Mouse (Mus musculus) forelimb bud, embryonic 11.5 days (tissue): ENCODE results near the gene Neurod1.

Experiments used
- DNase-seq: peaks from one replicate; pipeline ENCODE4 v3.0.0-alpha.2; 2012; ENCODE audit warnings: low read depth, low spot score

Gene Neurod1

DNA sequence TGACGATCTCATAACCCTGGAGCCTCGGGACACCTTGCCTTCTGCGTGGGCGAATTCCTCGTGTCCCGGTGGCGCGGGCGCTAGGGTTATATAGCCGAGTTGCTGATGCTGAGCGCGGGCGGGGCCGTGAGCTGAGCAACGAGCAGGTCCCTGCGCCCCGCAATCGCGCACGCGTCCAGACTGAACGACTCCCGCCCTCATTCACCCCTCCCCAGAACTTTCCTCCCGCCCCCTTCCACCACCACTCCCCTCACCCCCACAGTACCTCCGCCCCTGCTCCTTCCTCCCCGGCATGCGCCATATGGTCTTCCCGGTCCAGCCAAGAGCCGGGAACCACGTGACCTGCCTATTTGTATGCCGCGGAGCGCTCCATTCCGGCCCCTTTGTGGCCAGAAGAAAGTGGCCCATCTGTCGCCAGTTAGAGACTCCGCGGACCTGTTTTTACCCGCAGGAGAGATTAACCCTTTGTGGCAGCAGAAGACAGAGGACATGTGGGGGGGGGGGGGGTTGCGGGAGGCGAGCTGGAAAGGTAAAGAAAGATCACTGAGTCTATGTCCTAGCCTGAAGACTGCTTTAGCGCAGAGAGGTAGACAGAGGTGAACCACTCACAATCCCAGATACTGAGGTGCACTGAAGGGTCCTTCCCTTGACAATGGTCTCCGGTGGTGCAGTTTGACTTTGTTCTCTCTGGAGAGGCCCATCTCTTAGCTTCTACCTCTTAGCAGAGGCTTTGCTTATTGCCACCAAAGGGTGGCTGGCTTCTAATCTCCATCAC lies at the start of gene Neurod1, which contains the start of gene Cerkl:
Neurod1 (minus strand) TSS at position 177 of the 775 bp plus-strand sequence.
Cerkl (minus strand) TSS at position 211 of the 775 bp plus-strand sequence.
- DNase-seq, result peak; percentile 53

DNA sequence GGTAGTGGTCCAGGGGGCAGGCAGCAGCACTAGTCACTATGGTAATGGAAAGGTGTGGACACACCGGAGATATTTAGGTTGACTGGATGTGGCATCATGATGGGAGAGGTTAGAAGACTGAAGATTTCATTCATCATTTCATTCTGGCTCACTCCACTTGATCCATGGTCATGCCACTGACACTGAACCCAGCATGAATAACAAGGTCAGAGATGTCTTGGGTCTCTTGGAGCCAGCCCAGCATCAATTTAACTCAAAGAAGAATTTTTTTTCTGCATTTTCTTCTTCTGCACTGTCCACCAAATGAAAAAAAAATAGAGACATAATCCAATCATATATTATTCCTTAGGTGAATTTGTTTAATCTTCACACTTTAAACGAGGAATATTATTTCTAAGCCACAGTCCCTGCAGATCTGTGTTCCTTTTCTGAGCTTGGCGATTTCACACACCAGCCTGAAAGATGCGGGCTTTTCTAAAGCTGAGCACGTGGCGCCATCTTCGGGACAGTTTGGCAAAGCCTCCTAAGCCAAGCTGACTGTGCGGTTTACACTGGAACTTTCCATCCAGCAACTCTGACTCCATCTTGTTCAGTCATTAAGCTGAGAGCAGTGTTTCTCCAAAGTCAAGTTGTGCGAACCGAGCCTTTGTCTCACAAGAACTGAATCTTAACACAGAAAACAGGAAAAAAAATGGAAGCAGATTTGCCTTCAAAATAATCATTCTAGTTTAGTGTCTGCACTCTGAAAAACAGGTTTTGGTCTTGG lies 42.6 kb upstream of the Neurod1 start:
- DNase-seq, result peak; percentile 74

DNA sequence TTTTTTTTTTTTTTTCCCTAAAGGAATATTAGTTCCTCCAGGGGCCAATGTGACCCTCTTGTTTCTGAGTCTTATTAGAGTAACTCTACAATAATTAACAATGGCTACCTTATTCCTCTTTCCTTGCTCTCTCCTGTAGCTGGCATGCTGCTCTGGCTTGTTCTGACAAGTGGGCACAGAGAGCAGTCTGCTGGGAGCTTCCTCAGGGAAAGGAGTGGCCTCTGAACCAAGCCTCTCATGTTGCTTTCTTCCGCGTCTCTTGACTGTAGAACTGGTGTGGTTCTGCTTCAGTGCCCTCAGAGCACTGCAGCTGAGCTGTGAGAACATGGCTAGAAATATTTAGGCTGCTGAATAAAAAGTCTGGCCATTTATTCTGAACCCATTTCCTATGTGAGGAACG lies 28.6 kb upstream of the Neurod1 start:
- DNase-seq, result no peak

DNA sequence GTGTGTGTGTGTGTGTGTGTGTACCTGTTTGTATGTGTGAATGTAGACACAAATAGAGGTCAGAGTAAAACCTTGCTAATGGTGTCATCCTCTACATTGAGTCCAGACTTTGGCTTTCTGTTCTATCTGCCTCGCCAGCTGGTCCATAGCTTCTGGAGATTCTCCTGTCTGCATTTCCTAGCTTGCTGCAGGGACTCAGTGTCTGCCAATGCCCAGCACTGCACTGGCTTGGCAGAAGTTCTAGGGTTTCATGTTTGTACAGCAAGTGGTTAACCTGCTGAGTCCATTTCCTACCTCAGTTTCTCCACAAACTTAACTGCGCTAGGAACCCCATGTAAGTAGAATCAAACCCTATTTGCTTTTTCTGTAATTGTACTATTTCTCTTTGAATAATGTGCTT lies 26.0 kb upstream of the Neurod1 start:
- DNase-seq, result no peak

DNA sequence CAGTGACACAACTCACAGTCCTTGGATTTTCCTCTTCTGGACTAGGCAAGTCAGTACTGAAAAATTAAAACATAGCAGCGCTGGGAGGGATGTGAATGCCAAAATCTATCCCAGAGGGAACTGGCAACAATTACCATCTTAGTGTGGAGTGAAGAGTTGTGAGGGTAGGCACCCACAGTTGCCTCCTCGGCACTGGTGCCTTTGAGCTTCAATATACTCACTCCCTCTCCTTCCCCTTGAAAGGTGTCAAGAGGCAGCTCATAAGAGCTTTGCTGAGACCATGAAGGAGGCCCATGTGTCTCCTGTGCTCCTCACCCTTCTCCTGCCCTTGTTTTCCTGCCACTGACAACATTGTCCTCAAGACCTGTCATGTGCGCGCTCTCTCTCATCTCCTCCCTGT lies 5.9 kb upstream of the Neurod1 start:
- DNase-seq, result no peak

DNA sequence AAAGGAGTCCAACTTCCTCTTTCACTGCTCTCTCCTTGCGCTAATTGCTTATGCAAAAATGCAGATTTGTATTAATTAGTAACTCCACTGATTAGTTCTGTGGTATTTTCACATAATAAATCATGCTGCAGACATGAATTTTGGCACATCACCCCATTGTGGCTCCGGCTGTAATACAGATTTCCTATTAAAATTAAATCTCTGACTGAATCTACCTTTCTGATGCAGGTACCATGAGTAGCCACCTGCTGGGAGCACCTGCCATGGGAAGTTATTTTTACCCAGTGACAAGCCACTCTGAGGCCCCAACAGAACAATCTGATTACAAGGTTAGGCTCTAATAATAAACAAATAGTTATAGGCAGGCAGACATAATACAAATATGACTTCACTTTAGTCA lies 5.3 kb upstream of the Neurod1 start:
- no peak for DNase-seq

DNA sequence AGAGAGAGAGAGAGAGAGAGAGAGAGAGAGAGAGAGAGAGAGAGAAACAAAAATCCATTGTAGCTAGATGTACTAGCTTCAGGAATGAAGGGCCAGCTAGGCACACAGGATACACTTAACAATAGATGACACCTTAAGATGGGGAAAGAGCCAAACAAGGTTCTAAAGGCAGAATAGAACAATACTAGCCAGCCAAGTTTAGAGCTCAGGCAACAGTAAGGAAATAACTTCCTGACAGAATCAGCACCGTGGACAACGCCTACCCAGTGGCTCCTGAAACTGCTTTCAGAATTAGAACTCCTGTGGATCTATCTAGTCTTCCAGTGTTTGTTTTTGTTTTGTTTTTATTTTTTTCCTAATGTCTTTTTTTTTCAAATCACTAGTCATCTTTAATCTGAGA lies 4.0 kb upstream of the Neurod1 start:
- DNase-seq, result peak; percentile 43

DNA sequence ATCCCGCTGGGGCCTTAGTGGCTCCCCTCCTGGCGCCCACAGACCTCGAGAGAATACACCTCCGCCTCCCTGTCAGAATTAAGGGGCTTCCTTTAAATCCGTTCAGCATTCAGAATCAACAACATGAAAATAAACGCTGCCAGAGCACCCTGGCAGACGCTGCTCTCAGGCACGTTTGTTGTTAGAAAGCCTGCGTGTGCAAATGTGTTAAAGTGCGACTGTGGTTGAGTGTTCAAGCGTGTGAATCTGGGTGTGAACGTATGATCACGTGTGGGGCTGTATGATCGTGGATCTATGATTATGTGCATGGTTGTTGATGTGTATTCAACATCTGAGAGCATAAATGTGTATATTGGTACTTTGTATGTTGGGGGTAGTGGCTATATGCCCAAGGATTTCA lies 3.6 kb upstream of the Neurod1 start:
- no peak for DNase-seq

DNA sequence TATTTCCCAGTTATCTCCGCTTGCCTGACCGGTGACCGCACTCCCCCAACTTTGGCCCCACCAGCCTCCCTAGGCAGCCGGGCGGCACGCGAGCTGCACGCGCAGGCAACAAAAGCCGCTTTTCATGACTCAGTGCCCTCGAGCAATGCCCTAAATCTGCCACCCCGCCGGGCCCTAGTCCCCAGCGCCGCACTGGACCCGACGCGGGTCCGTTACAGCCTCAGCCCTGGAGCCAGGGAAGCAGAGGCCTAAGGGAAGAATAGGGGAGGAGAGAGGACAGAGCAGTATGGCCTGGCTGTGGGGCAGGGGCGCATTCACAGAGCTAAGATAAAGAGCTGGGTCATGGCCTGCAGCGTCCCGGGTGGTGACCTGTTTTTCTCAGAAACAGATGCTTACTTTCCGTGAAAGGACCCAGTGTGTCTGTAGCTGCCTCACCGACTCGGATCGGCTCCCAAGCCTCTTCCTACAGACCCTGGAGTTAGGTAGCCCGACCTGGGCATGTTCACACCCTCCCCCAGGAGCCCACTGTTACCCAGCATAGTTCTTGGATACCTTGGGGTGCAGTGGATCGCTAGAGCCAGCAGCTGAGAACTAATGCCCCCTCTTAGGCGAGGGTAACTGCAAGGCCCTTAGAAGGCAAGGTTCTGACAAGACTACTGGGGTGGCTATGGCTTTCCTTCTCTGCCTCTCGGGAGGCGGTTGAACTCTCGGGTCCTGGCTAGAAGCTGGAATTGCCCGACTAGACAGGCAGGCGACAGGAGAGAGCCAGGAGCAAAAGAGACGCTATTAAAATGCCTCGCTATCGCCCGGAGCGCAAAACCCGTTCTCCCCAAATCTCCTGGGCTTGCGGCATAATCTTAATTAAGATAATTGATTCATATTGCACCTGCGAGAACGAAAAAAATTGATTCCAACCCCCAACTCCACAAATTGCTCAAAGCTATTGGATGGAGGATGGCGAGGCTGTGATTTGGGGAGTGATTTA lies 2.8 kb upstream of the Neurod1 start:
- DNase-seq, result no peak

DNA sequence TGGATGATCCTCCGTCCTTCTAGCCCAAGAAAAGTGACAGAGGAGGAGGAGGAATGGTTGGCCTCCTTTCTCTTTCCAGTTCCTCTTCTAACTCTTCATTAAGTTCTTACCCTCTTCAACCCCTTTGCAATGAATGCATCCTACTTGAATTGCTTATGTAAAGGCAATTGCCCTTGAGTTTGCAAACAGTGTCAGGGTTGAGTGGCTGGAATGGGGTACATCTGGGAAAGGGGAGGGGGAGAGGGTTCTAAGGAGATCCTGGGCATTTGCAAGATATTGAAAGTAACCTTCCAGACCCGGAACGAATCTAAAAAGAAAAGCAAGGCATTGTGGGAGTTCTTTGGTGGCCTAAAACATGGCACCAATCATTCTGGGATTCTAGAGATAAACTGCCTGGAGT lies 1.4 kb upstream of the Neurod1 start:
- DNase-seq, result no peak

DNA sequence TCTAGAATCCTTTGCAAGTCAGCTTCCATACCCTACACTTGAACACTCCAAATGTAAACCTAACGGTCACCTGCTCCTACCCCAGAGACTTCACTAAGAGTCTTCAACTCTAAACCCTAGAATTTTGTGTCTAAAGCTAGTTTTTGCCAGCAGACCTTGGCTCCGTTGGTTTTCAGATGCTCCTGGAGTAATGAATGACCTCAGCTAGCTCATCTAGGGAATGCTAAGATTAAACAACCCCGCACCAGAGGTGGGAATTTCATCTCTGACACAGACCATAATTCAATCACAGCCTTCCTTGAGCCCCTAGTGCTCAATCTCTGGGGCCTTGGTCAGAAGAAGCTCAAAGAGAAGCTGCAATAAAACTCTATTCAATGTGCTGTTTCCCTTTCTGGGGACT lies 883 bp upstream of the Neurod1 start:
- DNase-seq, result no peak

DNA sequence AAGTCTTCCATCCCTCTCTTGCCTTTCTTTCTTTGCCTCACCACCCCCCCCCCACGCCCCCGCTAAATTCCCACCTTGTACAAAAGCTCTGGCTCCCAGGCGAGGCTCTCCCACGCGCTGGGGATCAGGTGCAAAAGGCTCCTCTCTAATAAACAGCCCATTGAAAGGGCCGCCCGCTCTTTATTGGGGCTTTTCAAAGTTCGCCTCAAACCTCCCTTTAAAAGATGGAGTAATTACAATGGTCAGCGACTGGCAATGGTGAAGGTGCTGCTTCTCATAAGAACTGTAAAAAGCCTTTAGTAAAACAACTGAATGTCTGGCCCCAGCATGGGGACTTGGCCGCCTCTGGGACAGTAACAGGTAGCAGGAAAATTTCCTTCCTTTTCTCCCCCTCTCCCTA lies 905 bp downstream of the Neurod1 start:
- DNase-seq, result no peak

DNA sequence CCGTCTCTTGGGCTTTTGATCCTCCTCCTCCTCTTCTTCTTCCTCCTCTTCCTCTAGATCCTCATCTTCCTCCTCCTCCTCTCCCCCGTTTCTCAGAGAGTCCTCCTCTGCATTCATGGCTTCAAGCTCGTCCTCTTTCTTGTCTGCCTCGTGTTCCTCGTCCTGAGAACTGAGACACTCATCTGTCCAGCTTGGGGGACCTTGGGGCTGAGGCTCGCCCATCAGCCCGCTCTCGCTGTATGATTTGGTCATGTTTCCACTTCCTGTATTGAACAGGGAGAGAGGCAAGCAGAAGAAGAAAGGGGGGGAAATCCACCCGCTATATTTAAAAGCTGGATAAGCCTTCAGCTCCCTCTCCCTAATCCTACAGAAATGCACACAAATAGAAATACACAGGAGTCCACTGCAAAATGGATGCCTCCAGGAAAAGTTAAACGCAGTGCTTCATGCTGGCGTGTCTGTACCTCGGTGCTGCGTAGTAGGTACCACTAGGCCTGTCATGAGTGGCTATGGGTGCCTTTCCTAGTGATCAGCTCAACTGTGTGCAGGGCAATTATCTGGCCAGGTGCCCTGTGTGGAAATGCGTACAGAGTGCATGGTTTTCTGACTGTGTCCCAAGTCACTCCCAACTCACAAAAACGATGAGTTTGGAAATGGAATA lies 1.6 kb downstream of the Neurod1 start:
- DNase-seq, result no peak

DNA sequence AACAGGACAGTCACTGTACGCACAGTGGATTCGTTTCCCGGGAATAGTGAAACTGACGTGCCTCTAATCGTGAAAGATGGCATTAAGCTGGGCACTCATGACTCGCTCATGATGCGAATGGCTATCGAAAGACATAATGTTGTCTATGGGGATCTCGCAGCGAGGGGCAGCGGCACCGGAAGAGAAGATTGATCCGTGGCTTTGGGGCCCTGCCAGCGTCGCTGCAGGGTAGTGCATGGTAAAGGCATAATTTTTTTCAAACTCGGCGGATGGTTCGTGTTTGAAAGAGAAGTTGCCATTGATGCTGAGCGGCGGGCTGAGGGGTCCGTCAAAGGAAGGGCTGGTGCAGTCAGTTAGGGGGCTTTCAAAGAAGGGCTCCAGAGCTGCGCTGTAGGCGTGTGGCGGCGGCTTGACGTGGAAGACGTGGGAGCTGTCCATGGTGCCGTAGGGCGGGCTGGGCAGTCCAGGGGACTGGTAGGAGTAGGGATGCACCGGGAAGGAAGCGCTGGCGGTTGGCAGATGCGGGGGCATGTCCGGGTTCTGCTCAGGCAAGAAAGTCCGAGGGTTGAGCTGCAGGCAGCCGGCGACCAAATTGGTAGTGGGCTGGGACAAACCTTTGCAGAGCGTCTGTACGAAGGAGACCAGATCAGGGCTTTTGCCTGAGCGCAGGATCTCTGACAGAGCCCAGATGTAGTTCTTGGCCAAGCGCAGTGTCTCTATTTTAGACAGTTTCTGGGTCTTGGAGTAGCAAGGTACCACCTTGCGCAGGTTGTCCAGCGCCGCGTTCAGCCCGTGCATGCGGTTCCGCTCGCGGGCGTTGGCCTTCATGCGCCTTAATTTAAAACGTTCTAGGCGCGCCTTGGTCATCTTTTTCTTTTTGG lies 2.4 kb downstream of the Neurod1 start:
- DNase-seq, result peak; percentile 83

DNA sequence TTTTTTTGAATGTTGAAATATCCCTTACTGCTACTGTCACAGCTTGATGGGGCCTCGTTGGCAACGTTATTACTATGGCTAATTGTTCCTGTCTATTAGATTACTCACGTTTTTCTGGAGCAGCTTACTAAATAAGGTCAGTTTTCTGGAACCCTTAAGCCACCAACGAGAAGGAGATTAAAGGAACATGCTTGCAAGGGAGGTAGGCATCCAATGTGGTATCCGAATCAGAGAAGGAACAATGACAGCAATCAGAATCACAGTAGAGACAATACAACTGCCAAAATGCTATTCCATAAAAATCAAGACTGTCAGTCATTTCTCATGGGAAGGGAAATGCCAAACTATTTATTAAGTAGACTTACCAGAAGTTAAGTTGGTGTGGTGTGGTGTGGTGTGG lies 5.1 kb downstream of the Neurod1 start:
- no peak for DNase-seq

DNA sequence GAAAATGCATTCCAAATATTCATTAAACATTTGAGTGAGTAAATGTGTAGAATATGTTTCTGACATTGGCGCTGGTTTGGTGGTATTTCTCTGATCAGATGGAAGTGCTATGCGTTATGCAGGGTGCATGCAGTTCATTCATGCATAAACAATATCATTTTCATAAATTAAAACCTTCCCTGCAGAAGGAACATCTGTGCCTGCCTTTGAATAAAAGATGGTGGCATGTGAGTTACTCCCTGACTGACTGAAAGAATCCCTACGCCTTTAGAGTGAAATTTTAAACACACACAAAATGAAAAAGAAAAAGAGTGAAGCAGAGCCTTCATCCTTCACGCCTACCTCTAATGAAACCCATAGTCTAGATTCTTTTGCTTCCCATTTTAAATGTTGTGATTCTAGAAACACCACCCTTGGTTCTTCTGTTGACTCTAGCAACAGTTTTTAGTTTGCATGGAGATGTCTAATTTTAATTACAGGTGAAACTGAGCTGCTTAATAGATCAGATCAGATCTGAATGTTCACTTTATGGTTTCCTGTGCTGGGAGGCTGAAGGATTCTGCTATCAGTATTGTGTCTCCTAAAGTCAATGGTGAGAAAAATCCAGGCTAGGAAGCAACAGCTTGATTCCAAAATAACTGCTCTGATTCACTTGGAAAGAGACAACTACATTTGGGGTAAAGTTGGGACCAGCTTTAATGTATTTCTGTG lies 5.7 kb downstream of the Neurod1 start:
- DNase-seq, result no peak

DNA sequence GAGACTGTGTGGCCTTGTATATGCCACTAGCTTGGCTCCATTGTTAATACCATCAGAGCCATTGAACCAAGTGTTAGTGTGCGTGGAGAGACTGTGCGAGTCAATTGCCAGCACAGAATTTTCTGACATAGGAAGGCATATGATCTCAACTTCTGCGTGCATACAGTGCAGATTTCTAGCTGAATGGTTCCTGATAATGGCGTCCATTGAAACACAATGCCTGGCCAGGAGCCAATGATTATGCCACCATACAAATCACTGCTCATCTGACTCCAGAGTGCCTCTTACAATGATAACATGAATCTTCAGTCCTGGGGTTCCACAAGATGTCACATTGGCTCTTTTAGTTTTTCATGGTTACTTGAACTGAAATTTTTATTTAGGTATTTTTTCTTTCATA lies 7.2 kb downstream of the Neurod1 start:
- no peak for DNase-seq

DNA sequence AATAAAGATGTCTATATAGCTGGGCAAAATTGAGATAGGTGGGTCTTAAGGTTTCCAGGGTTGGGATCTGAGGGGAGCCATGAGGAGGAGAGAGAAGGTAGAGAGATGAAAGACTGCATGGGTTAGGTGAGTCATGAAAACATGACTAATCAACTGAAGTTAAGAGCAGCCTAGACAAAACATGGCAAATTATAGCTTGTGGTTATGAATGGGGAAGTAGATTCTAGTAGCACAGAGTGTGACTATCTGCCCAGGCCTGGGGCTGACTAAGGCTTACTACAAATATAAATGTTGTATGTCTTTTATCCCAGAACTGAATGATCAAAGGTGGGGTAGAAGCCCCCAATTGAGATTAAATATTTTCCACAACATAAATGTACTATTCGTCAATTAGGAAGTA lies 9.4 kb downstream of the Neurod1 start:
- no peak for DNase-seq

DNA sequence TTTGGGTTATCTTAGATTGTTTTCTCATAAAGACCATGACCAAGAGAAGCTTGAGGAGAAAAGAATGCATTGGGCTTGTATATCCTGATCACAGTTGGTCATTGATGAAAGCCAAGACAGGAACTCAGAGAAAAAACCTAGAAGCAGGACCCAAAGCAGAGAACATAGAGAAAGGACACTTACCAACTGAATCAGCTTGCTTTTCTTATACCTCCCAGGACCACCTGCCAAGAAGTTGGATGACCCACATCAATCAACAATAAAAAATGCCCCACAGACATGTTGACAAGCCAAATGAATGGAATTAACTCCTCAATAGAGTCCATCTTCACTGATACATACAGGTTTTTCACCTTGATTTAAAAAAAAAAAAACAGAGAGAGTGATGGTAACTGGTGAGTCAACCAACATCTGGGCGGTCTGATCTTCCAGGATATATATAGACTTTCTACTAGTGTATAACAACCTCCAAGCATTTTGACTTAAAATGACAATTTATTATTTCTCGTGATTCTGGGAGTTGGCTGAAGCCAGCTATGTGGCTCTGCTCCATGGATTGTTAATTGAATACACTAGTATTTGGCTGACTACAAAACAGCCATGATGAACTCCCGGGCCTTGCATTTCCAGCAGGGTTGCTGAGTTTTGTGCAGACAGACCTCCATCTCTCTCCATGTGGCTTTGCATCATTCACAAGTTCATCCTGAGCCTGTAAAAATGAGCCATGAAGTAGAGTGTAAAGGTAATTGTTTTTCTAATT lies 12.5 kb downstream of the Neurod1 start:
- no peak for DNase-seq
